Comparison of ENCODE assay signal across 9 mouse cellular contexts in genomic region chr10:128058184-128058583, GRCm38 (mm10). TPM values are rescaled to one million over a fixed set of nuclear protein-coding genes. Genes with fewer than 3 reads are reported as not detected.
DNase-seq lines count a peak whose midpoint lies in the region; ATAC-seq and TF ChIP-seq lines count a peak whose summit lies in the region.
"Had no signal": no experiment of that assay in that cellular context is flagged by ENCODE, and none has a peak within 500 bp of the region (broad histone marks: within the 10 kb centered on the region; RNA-seq: fewer than 3 reads in every experiment).

No protein-coding gene starts in this region.

- peak overlapping the region; percentile 98 for H3K4me3 ChIP-seq in heart, embryonic 16.5 days (ENCODE audit: low read length)
- peak overlapping the region; percentile 84 for H3K4me3 ChIP-seq in bone marrow macrophage, adult 2 months (ENCODE audit: insufficient read depth, low read length)
- peak overlapping the region; percentile 61 for H3K4me3 ChIP-seq in hindbrain, embryonic 14.5 days (replicated peaks; ENCODE audit: low read length)
- peak overlapping the region; percentile 90 for H3K4me3 ChIP-seq in midbrain, embryonic 12.5 days

- no peak for DNase-seq in heart, adult 9 months (ENCODE audit: low spot score in 2 of 2)
- DNase-seq in hindbrain, embryonic 14.5 days (ENCODE audit: low spot score): no peak
- no peak for DNase-seq in ovary, postnatal 36 days (ENCODE audit: low spot score)
- DNase-seq in cerebellum, adult 9-11 months: no peak
- no peak for DNase-seq in right cerebral cortex, adult 18-20 months

- no peak for TF ChIP-seq CTCF in bone marrow macrophage, adult 2 months (IDR thresholded peaks at IDR 0.05; ENCODE audit: low read depth, low read length)

- no peaks in the 10 kb centered on the region for H3K9me3 ChIP-seq in heart, embryonic 16.5 days (replicated peaks; ENCODE audit: control insufficient read depth, low read length)
- no peaks in the 10 kb centered on the region for H3K9me3 ChIP-seq in hindbrain, embryonic 14.5 days (ENCODE audit: control insufficient read depth, low read length)
- no peaks in the 10 kb centered on the region for H3K9me3 ChIP-seq in midbrain, embryonic 12.5 days

- peaks cover 20% of the 10 kb centered on the region for H3K4me1 ChIP-seq in heart, embryonic 16.5 days (ENCODE audit: control insufficient read depth, insufficient read depth, low read length)
- peaks cover 27% of the 10 kb centered on the region for H3K4me1 ChIP-seq in bone marrow macrophage, adult 2 months (ENCODE audit: control insufficient read depth, insufficient read depth, low read length)
- H3K4me1 ChIP-seq in hindbrain, embryonic 14.5 days (replicated peaks; ENCODE audit: control insufficient read depth, insufficient read depth, low read length): peaks cover 23% of the 10 kb centered on the region
- peaks cover 23% of the 10 kb centered on the region for H3K4me1 ChIP-seq in midbrain, embryonic 12.5 days

- H3K27me3 ChIP-seq in heart, embryonic 16.5 days (ENCODE audit: control insufficient read depth, insufficient read depth, low read length): no peaks in the 10 kb centered on the region
- no peaks in the 10 kb centered on the region for H3K27me3 ChIP-seq in hindbrain, embryonic 14.5 days (ENCODE audit: control insufficient read depth, insufficient read depth, low read length)
- no peaks in the 10 kb centered on the region for H3K27me3 ChIP-seq in midbrain, embryonic 12.5 days
- H3K27me3 ChIP-seq: Patski had no signal

- ATAC-seq in heart, embryonic 16.5 days (replicated peaks; ENCODE audit: extremely low read depth, insufficient read depth, low FRiP score): peak; percentile 6; the same call in 1 of the 2 replicates
- no peak for ATAC-seq in hindbrain, embryonic 14.5 days (ENCODE audit: low FRiP score)
- peak; percentile 0; the same call in 1 of the 2 replicates for ATAC-seq in midbrain, embryonic 12.5 days (ENCODE audit: low FRiP score, low read depth)

- peak overlapping the region; percentile 84 for H3K9ac ChIP-seq in heart, embryonic 16.5 days (ENCODE audit: low read length)
- H3K9ac ChIP-seq in hindbrain, embryonic 14.5 days: peak overlapping the region; percentile 89
- peak overlapping the region; percentile 92 for H3K9ac ChIP-seq in midbrain, embryonic 12.5 days (replicated peaks)

- H3K4me2 ChIP-seq in heart, embryonic 16.5 days (ENCODE audit: low read depth, low read length): peak overlapping the region; percentile 97
- H3K4me2 ChIP-seq in hindbrain, embryonic 14.5 days (replicated peaks): peak overlapping the region; percentile 80
- peak overlapping the region; percentile 68 for H3K4me2 ChIP-seq in midbrain, embryonic 12.5 days (replicated peaks)

- WGBS in heart, embryonic 16.5 days: under 1% methylated on average over 18 of the region's 18 CpGs
- whole genome bisulfite sequencing in hindbrain, embryonic 14.5 days: under 1% methylated on average over 18 of the region's 18 CpGs
- 1% methylated on average over 18 of the region's 18 CpGs for WGBS in midbrain, embryonic 12.5 days

- no peak for TF ChIP-seq POLR2A in bone marrow macrophage, adult 2 months (IDR thresholded peaks at IDR 0.05; ENCODE audit: borderline replicate concordance, low read depth, low read length)

- peak overlapping the region; percentile 93 for H3K27ac ChIP-seq in heart, embryonic 16.5 days (ENCODE audit: low read length)
- peak overlapping the region; percentile 79 for H3K27ac ChIP-seq in bone marrow macrophage, adult 2 months (ENCODE audit: insufficient read depth, low read depth, low read length)
- H3K27ac ChIP-seq in hindbrain, embryonic 14.5 days: peak overlapping the region; percentile 99
- H3K27ac ChIP-seq in midbrain, embryonic 12.5 days (replicated peaks): peak overlapping the region; percentile 99

- H3K36me3 ChIP-seq in heart, embryonic 16.5 days (ENCODE audit: control insufficient read depth, insufficient read depth): no peaks in the 10 kb centered on the region
- H3K36me3 ChIP-seq in hindbrain, embryonic 14.5 days (replicated peaks; ENCODE audit: control insufficient read depth, insufficient read depth): 0 out of 2 replicates have a peak, but pooled peaks cover 3% of the 10 kb centered on the region
- 0 out of 2 replicates have a peak, but pooled peaks cover 7% of the 10 kb centered on the region for H3K36me3 ChIP-seq in midbrain, embryonic 12.5 days

RNA-seq across cellular contexts. Expression of gene Ptges3, which starts 0.6 kb away (rescaled TPM):
- 263 and 278 TPM in 2 replicates for polyA plus RNA-seq in heart, embryonic 16.5 days (2015; fragmentation: Nextera tagmentation; extraction: Ambion mirVana)
- 152 and 160 TPM in 2 replicates for polyA plus RNA-seq in bone marrow macrophage, adult 2 months (2012; ENCODE audit: insufficient read depth, insufficient read length, missing spikeins)
- 393 and 410 TPM in 2 replicates for polyA plus RNA-seq in hindbrain, embryonic 14.5 days (2014; fragmentation: Nextera tagmentation; extraction: Ambion mirVana)
- 545 and 553 TPM in 2 replicates for polyA plus RNA-seq in midbrain, embryonic 12.5 days (2016; fragmentation: Nextera tagmentation; extraction: Ambion mirVana)

RNA-seq across cellular contexts. Expression of gene Naca, which starts 22.8 kb away (rescaled TPM):
- polyA plus RNA-seq in heart, embryonic 16.5 days (2015; fragmentation: Nextera tagmentation; extraction: Ambion mirVana): 419 and 441 TPM in 2 replicates
- 540 and 609 TPM in 2 replicates for polyA plus RNA-seq in bone marrow macrophage, adult 2 months (2012; ENCODE audit: insufficient read depth, insufficient read length, missing spikeins)
- 558 and 592 TPM in 2 replicates for polyA plus RNA-seq in hindbrain, embryonic 14.5 days (2014; fragmentation: Nextera tagmentation; extraction: Ambion mirVana)
- polyA plus RNA-seq in midbrain, embryonic 12.5 days (2016; fragmentation: Nextera tagmentation; extraction: Ambion mirVana): 716 and 742 TPM in 2 replicates

RNA-seq across cellular contexts. Expression of gene Atp5b, which starts 24.9 kb away (rescaled TPM):
- polyA plus RNA-seq in heart, embryonic 16.5 days (2015; fragmentation: Nextera tagmentation; extraction: Ambion mirVana): 6,748 and 7,106 TPM in 2 replicates
- polyA plus RNA-seq in bone marrow macrophage, adult 2 months (2012; ENCODE audit: insufficient read depth, insufficient read length, missing spikeins): 483 and 528 TPM in 2 replicates
- 2,242 and 2,471 TPM in 2 replicates for polyA plus RNA-seq in hindbrain, embryonic 14.5 days (2014; fragmentation: Nextera tagmentation; extraction: Ambion mirVana)
- polyA plus RNA-seq in midbrain, embryonic 12.5 days (2016; fragmentation: Nextera tagmentation; extraction: Ambion mirVana): 1,976 and 1,998 TPM in 2 replicates

RNA-seq across cellular contexts. Expression of gene Baz2a, which starts 33.2 kb away (rescaled TPM):
- 6.6 and 8.5 TPM in 2 replicates for polyA plus RNA-seq in heart, embryonic 16.5 days (2015; fragmentation: Nextera tagmentation; extraction: Ambion mirVana)
- polyA plus RNA-seq in bone marrow macrophage, adult 2 months (2012; ENCODE audit: insufficient read depth, insufficient read length, missing spikeins): 49.0 and 52.9 TPM in 2 replicates
- polyA plus RNA-seq in hindbrain, embryonic 14.5 days (2014; fragmentation: Nextera tagmentation; extraction: Ambion mirVana): 17.7 and 19.0 TPM in 2 replicates
- polyA plus RNA-seq in midbrain, embryonic 12.5 days (2016; fragmentation: Nextera tagmentation; extraction: Ambion mirVana): 14.1 and 16.0 TPM in 2 replicates

RNA-seq across cellular contexts. Expression of gene Prim1, which starts 43.2 kb away (rescaled TPM):
- 45.8 and 50.8 TPM in 2 replicates for polyA plus RNA-seq in heart, embryonic 16.5 days (2015; fragmentation: Nextera tagmentation; extraction: Ambion mirVana)
- polyA plus RNA-seq in bone marrow macrophage, adult 2 months (2012; ENCODE audit: insufficient read depth, insufficient read length, missing spikeins): 14.3 and 18.6 TPM in 2 replicates
- polyA plus RNA-seq in hindbrain, embryonic 14.5 days (2014; fragmentation: Nextera tagmentation; extraction: Ambion mirVana): 36.9 and 39.3 TPM in 2 replicates
- 72.6 and 76.9 TPM in 2 replicates for polyA plus RNA-seq in midbrain, embryonic 12.5 days (2016; fragmentation: Nextera tagmentation; extraction: Ambion mirVana)
